Mouse (Mus musculus): ENCODE measurements around the gene Galnt12. TPM values are rescaled to one million over a fixed set of nuclear protein-coding genes. Genes with fewer than 3 reads are reported as not detected.

The Galnt12 gene
- polyA plus RNA-seq, 1 experiment from 2014 or later = 3.4 TPM

- peaks cover 3% of the 10 kb centered on the region; the same call in 1 of the 2 replicates for H3K27me3 ChIP-seq (replicated peaks; ENCODE audit: low read depth, poor library complexity, severe bottlenecking)
- H3K4me1 ChIP-seq = peaks cover 60% of the 10 kb centered on the region
- H3K9me3 ChIP-seq = no peaks in the 10 kb centered on the region
- H3K36me3 ChIP-seq (replicated peaks) = no peaks in the 10 kb centered on the region
- peak overlapping the region; percentile 84 for H3K27ac ChIP-seq (replicated peaks)
- WGBS = 17% methylated on average over 9 of the region's 9 CpGs
- H3K4me3 ChIP-seq = peak overlapping the region; percentile 17
- peak; percentile 76 for DNase-seq (ENCODE audit: low spot score)
These were observed 47.5 kb downstream of the Galnt12 start for GRCm38 (mm10) chr4:47138967-47139777.

- H3K27me3 ChIP-seq (replicated peaks; ENCODE audit: low read depth, poor library complexity, severe bottlenecking) = peaks cover 3% of the 10 kb centered on the region; the same call in 1 of the 2 replicates
- peaks cover 60% of the 10 kb centered on the region for H3K4me1 ChIP-seq
- no peaks in the 10 kb centered on the region for H3K9me3 ChIP-seq
- no peak for DNase-seq (ENCODE audit: low spot score)
- H3K36me3 ChIP-seq (replicated peaks) = no peaks in the 10 kb centered on the region
- no peak overlapping the region for H3K4me3 ChIP-seq
- H3K27ac ChIP-seq (replicated peaks) = 0 out of 2 replicates have a peak overlapping the region, but pooled peaks have one; percentile 16
- 76% methylated on average over 3 of the region's 3 CpGs for WGBS
These were observed 48.6 kb downstream of the Galnt12 start for GRCm38 (mm10) chr4:47140301-47140700.

DNA sequence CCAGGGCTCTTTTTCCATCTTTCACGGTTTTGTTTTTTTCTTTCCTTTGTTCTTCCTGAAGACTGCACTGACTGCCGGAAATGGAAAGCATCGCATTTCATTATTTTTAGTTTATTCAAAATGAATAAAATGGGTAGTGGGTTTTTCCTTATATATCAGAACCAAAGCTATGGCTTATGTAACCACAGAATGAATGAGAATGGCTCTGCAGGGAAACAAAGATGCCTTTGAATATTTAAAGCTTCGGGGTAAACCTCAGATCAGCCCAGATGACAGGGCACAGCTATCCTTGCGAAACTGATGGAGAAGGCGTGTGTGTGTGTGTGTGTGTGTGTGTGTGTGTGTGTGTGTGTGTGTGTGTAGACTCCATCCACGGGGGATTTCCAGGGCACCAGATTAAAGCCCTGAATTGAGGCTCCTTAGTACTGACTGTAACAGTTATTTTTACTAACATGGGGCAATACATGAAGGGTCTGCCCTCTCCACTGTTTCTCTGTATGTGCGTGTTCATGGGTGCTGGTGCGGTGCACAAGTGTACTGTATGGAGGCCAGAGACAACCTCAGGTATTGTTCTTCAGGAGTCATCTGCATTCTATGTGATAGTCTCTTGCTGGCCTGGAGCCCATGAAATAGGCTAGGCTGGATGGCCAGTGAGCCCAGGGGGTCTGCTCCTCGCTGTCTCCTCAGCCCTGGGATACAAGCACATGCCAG is 49.9 kb downstream of the Galnt12 start:
- DNase-seq (ENCODE audit: low spot score) = no peak
- Histone ChIP-seq H3K4me3 (no peak overlapping the region), H3K4me1 (peaks cover 58% of the 10 kb centered on the region), H3K9me3 (no peaks in the 10 kb centered on the region), H3K27me3 (replicated peaks; ENCODE audit: low read depth, poor library complexity, severe bottlenecking) (peaks cover 3% of the 10 kb centered on the region; the same call in 1 of the 2 replicates), H3K27ac (replicated peaks) (no peak overlapping the region), H3K36me3 (replicated peaks) (no peaks in the 10 kb centered on the region)
- WGBS = 57% methylated on average over 10 of the region's 10 CpGs

DNA sequence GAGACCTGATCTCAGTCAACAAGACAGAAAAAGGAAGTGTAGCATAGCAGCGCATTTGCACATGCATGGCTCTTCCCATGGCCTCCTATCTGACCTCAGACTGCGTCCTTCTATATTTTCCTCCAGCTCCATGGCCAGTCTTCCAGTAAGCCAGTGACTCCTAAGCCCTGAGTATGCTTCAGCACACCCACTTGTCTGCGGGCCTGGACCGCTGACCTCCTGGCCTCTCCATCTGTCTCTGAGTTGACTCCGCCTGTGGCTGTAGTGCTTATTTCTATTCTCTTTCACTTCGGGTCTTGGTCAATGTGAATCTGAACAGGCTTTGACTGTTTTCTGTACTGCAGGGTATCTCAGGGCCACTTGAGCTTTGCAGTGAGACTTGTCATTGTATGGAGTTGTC is 52.1 kb downstream of the Galnt12 start:
- no peak for DNase-seq (ENCODE audit: low spot score)
- H3K36me3 ChIP-seq (replicated peaks) = no peaks in the 10 kb centered on the region
- H3K27ac ChIP-seq (replicated peaks) = no peak overlapping the region
- peaks cover 35% of the 10 kb centered on the region for H3K4me1 ChIP-seq
- WGBS = 70% methylated on average over 6 of the region's 6 CpGs
- H3K4me3 ChIP-seq = no peak overlapping the region
- no peaks in the 10 kb centered on the region for H3K9me3 ChIP-seq
- H3K27me3 ChIP-seq (replicated peaks; ENCODE audit: low read depth, poor library complexity, severe bottlenecking) = 0 out of 2 replicates have a peak, but pooled peaks cover 3% of the 10 kb centered on the region

DNA sequence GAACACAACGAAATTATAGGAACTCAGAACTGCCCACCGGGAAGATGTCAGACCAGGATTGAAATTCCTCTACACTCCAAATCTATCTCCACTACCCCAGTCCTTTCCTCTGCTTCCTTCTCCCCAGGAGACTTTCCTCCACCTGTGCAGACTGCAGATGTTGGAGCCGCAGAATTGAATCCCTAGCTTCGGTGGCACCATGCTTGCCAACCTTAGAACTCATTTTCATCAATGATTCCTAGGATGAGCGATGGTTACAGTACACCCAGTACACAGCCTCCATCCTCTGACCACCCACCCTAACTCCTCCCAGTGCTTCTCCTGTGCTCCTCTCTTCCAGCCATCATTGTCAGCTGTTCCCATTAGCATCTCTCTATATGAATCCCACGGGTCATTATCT is 53.6 kb downstream of the Galnt12 start:
- Histone ChIP-seq H3K27ac (replicated peaks) (no peak overlapping the region), H3K4me1 (peaks cover 30% of the 10 kb centered on the region), H3K4me3 (no peak overlapping the region), H3K27me3 (replicated peaks; ENCODE audit: low read depth, poor library complexity, severe bottlenecking) (0 out of 2 replicates have a peak, but pooled peaks cover 3% of the 10 kb centered on the region), H3K36me3 (replicated peaks) (no peaks in the 10 kb centered on the region), H3K9me3 (no peaks in the 10 kb centered on the region)
- no peak for DNase-seq (ENCODE audit: low spot score)
- 91% methylated on average over 6 of the region's 6 CpGs for WGBS

GRCm38 (mm10) chr4:47146561-47146960 is 54.9 kb downstream of the Galnt12 start:
- whole genome bisulfite sequencing = 82% methylated on average over 4 of the region's 4 CpGs
- no peak overlapping the region for H3K4me3 ChIP-seq
- no peaks in the 10 kb centered on the region for H3K9me3 ChIP-seq
- no peaks in the 10 kb centered on the region for H3K36me3 ChIP-seq (replicated peaks)
- no peak overlapping the region for H3K27ac ChIP-seq (replicated peaks)
- H3K27me3 ChIP-seq (replicated peaks; ENCODE audit: low read depth, poor library complexity, severe bottlenecking) = 0 out of 2 replicates have a peak, but pooled peaks cover 3% of the 10 kb centered on the region
- DNase-seq (ENCODE audit: low spot score) = no peak
- H3K4me1 ChIP-seq = peaks cover 24% of the 10 kb centered on the region

DNA sequence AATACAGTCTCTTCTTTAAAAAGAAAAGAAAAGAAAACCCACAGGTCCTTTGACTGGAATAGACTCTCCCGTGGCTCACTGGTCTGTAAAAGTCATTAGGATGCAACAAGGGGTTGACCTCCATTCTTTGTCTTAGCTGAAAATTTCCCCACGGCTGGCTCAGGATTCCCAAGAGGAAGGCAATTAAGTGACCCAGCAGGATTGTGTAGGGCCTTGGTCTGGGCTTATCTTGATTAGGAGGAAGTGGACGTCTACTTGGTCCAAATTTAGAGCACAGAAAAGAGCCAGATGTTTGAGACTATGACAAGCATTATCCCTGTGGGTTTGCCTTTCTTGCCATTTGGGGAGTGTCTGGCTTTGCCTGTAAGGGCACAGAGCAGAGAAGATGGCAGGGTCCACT is 58.3 kb downstream of the Galnt12 start:
- Histone ChIP-seq H3K4me3 (no peak overlapping the region), H3K27ac (replicated peaks) (no peak overlapping the region), H3K36me3 (replicated peaks) (no peaks in the 10 kb centered on the region), H3K9me3 (no peaks in the 10 kb centered on the region), H3K4me1 (peaks cover 14% of the 10 kb centered on the region), H3K27me3 (replicated peaks; ENCODE audit: low read depth, poor library complexity, severe bottlenecking) (no peaks in the 10 kb centered on the region)
- no peak for DNase-seq (ENCODE audit: low spot score)
- 23% methylated on average over 3 of the region's 3 CpGs for WGBS

DNA sequence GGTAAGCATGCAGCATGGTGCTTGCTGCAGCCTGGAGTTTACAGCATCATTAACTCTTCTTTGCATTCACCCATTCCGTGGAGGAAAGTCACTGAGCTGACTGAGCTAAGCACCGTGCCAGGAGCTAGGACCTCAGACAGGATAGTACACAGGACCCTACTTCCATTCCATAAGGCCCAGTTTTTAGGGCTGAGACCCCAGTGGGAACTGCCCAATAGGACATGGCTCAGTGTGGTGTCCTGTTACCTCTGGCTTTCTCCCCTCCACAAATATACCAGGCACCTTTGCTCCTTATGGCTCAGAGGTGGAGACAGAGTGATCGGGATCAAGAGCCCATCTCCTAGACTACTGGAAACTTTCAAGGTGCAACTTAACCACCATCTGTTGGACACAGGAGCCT is 59.1 kb downstream of the Galnt12 start:
- Histone ChIP-seq H3K9me3 (no peaks in the 10 kb centered on the region), H3K4me3 (no peak overlapping the region), H3K27me3 (replicated peaks; ENCODE audit: low read depth, poor library complexity, severe bottlenecking) (no peaks in the 10 kb centered on the region), H3K4me1 (peaks cover 14% of the 10 kb centered on the region), H3K27ac (replicated peaks) (no peak overlapping the region), H3K36me3 (replicated peaks) (no peaks in the 10 kb centered on the region)
- WGBS = 92% methylated on average over 3 of the region's 3 CpGs
- DNase-seq (ENCODE audit: low spot score) = no peak

DNA sequence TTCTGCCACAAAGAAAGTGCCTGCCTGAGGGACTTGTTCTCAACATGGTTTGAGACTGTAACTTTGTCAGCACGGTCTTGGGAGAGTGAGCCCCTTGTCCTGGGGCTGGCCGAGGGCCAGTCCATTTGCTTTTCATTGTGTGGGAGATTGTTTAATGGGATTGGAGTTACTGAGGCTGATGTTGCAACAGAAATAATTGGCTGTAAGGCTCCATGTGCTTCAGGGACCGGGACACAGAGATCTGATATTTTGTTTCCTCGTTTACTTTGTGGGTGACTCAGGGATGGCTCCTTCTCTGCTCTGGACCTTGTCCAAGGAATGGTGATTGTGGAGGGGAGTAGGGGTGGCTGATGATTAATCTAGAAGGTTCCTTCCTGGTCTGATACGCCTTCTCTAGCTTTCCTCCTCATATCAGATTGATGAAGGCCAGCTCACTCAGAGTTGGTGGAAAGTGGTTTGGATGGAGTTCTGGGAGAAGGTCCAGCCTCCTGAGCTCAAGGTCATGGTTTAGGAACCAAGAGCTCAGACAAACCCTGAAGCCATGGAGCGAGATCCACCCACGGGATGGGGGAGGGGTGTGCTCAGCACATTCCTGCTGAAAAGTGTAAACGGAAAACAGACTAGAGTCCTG is 60.0 kb downstream of the Galnt12 start:
- Histone ChIP-seq H3K36me3 (replicated peaks) (no peaks in the 10 kb centered on the region), H3K27ac (replicated peaks) (no peak overlapping the region), H3K4me1 (peaks cover 14% of the 10 kb centered on the region), H3K4me3 (no peak overlapping the region), H3K9me3 (no peaks in the 10 kb centered on the region), H3K27me3 (replicated peaks; ENCODE audit: low read depth, poor library complexity, severe bottlenecking) (no peaks in the 10 kb centered on the region)
- DNase-seq (ENCODE audit: low spot score) = no peak
- 81% methylated on average over 8 of the region's 8 CpGs for WGBS

DNA sequence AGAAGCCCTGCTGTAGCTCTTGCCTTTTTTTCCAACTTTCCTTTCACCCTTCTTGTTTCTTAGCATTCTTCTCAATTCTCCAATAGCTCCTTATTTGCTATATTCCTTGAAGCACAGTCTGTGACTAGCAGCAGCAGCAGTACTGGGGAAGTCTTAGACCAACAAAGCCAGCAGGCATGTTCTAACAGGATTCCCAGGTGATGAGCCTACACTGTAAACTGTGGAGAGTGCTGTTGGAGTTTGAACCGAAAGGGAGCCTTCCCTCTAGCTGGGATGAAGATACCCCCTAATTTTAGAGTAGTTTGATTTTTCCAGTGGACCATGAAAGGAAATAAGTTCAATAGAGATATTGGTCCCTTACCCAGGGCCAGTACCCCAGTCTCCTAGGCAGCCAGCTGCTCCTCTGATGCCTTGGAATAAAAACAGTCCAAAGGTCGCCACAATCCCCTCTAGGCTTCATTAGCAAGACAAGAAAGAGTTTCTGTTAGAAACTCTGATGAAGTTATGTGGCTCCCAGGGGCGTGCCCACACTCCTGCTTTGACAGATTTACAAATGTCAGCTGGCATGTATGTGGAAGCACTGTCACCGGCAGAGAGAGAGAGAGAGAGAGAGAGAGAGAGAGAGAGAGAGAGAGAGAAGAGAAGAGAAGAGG is 69.5 kb downstream of the Galnt12 start:
- no peaks in the 10 kb centered on the region for H3K27me3 ChIP-seq (replicated peaks; ENCODE audit: low read depth, poor library complexity, severe bottlenecking)
- H3K4me3 ChIP-seq = no peak overlapping the region
- no peaks in the 10 kb centered on the region for H3K9me3 ChIP-seq
- 0 out of 2 replicates have a peak overlapping the region, but pooled peaks have one; percentile 3 for H3K27ac ChIP-seq (replicated peaks)
- no peak for DNase-seq (ENCODE audit: low spot score)
- H3K4me1 ChIP-seq = peaks cover 18% of the 10 kb centered on the region
- 13% methylated on average over 4 of the region's 4 CpGs for WGBS
- H3K36me3 ChIP-seq (replicated peaks) = no peaks in the 10 kb centered on the region

GRCm38 (mm10) chr4:47161756-47162587 is 70.3 kb downstream of the Galnt12 start:
- Histone ChIP-seq H3K4me3 (no peak overlapping the region), H3K27ac (replicated peaks) (peak overlapping the region; percentile 24; the same call in 1 of the 2 replicates), H3K9me3 (no peaks in the 10 kb centered on the region), H3K27me3 (replicated peaks; ENCODE audit: low read depth, poor library complexity, severe bottlenecking) (no peaks in the 10 kb centered on the region), H3K4me1 (peaks cover 18% of the 10 kb centered on the region), H3K36me3 (replicated peaks) (no peaks in the 10 kb centered on the region)
- WGBS = 67% methylated on average over 12 of the region's 12 CpGs
- no peak for DNase-seq (ENCODE audit: low spot score)

All from embryonic facial prominence, embryonic 10.5 days (tissue).